Mouse (Mus musculus) liver, embryonic 14.5 days (tissue): ENCODE results near the gene Cacna1c.

Source experiments
- CTCF ChIP-seq: IDR thresholded peaks from 2 replicates; pipeline ENCODE4 v1.5.1; 2016; ENCODE audit warnings: antibody characterized with exemption, low read depth, control low read depth
- EP300 ChIP-seq: IDR thresholded peaks from 2 replicates; pipeline ENCODE4 v1.6.1; 2016; ENCODE audit warnings: antibody characterized with exemption, low read depth

- TF ChIP-seq CTCF (no peak), EP300 (no peak)
These were observed 255.2 kb downstream of the Cacna1c start for GRCm38 (mm10) chr6:118941036-118941435.
